Mouse (Mus musculus) neural tube, embryonic 14.5 days (tissue): ENCODE results near the gene Mgat4b. TPM values are rescaled to one million over a fixed set of nuclear protein-coding genes. Genes with fewer than 3 reads are reported as not detected.

Experiments
- ATAC-seq: fragments of 200-750 bp; cut with Nextera tagmentation; 2 replicates; pipeline ENCODE4 v1.8.0; 2017; ENCODE audit warnings: low read depth, mild to moderate bottlenecking, moderate TSS enrichment, moderate library complexity
- H3K27ac ChIP-seq: fragments of 300-500 bp; sonication (generic); 2 replicates; pipeline ENCODE4 v1.5.1; 2014; ENCODE audit warnings: low read depth, mild to moderate bottlenecking, control low read depth, low read length, moderate library complexity, mixed read lengths
- H3K27me3 ChIP-seq: fragments of 300-500 bp; sonication (generic); 2 replicates; pipeline ENCODE4 v1.6.1; 2014; ENCODE audit warnings: low read length; ENCODE audit not compliant: control insufficient read depth, insufficient read depth
- H3K36me3 ChIP-seq: fragments of 300-500 bp; sonication (generic); 2 replicates; pipeline ENCODE4 v1.6.1; 2014; ENCODE audit warnings: low read length, mixed read lengths; ENCODE audit not compliant: control insufficient read depth, insufficient read depth
- H3K4me1 ChIP-seq: fragments of 300-500 bp; sonication (generic); 2 replicates; pipeline ENCODE4 v1.6.1; 2014; ENCODE audit warnings: low read length; ENCODE audit not compliant: control insufficient read depth, insufficient read depth
- H3K4me2 ChIP-seq: fragments of 300-500 bp; sonication (generic); 2 replicates; pipeline ENCODE4 v1.6.1; 2014; ENCODE audit warnings: mild to moderate bottlenecking, low read depth, low read length, control low read depth
- H3K4me3 ChIP-seq: fragments of 300-500 bp; sonication (generic); 2 replicates; pipeline ENCODE4 v1.5.1; 2014; ENCODE audit warnings: low read depth, low read length, control low read depth, mixed read lengths
- H3K9ac ChIP-seq: fragments of 300-500 bp; sonication (generic); replicated peaks from 2 replicates; pipeline ENCODE4 v1.6.1; 2014; ENCODE audit warnings: low read depth, mild to moderate bottlenecking, control low read depth, low read length, mixed read lengths
- H3K9me3 ChIP-seq: fragments of 300-500 bp; sonication (generic); 2 replicates; pipeline ENCODE4 v1.6.1; 2016; ENCODE audit warnings: low read length; ENCODE audit not compliant: control insufficient read depth
- WGBS: fragments of 180-500 bp; shearing (Covaris S2); extraction: QIAGEN DNeasy Blood & Tissue Kit; methylation state at CpG from one replicate; pipeline ENCODE4 v1.1.7; 2014; 5-methylcytosine and 5-hydroxymethylcytosine counted together
- polyA plus RNA-seq: library from polyadenylated mRNA; unstranded; fragments of >200 nt; fragmentation: Nextera tagmentation; extraction: Ambion mirVana; gene quantifications from 2 replicates; pipeline ENCODE4 v1.2.1, GENCODE M21; 2014

The Mgat4b gene
- polyA plus RNA-seq, 1 experiment from 2014 or later: 52.0 TPM

GRCm38 (mm10) chr11:50236937-50237835 is 26.5 kb downstream of the Mgat4b start:
- Histone ChIP-seq H3K36me3 (peaks cover 29% of the 10 kb centered on the region), H3K4me3 (peak overlapping the region; percentile 48), H3K9me3 (no peaks in the 10 kb centered on the region), H3K27ac (no peak overlapping the region), H3K9ac (peak overlapping the region; percentile 48), H3K4me1 (peaks cover 11% of the 10 kb centered on the region; the same call in 1 of the 2 replicates), H3K4me2 (peak overlapping the region; percentile 92), H3K27me3 (peaks cover 12% of the 10 kb centered on the region)
- ATAC-seq: peak; percentile 78
- 2% methylated on average over 62 of the region's 66 CpGs for WGBS

- 43% methylated on average over 10 of the region's 10 CpGs for WGBS
- Histone ChIP-seq H3K4me3 (no peak within 1 kb of the TSS), H3K4me2 (peak within 1 kb of the TSS; percentile 92; the same call in 1 of the 2 replicates), H3K9me3 (no peaks in the 10 kb centered on the region), H3K27ac (no peak within 1 kb of the TSS), H3K9ac (no peak within 1 kb of the TSS), H3K4me1 (peaks cover 11% of the 10 kb centered on the region; the same call in 1 of the 2 replicates), H3K36me3 (peaks cover 18% of the 10 kb centered on the region), H3K27me3 (peaks cover 12% of the 10 kb centered on the region)
- no peak for ATAC-seq
These were observed 27.6 kb downstream of the Mgat4b start, which contains the start of gene Ltc4s for GRCm38 (mm10) chr11:50238324-50238723. Gene Ltc4s (minus strand): TSS chr11:50238616.

- Histone ChIP-seq H3K36me3 (peaks cover 11% of the 10 kb centered on the region), H3K27me3 (peaks cover 12% of the 10 kb centered on the region), H3K27ac (no peak overlapping the region), H3K4me1 (peaks cover 11% of the 10 kb centered on the region; the same call in 1 of the 2 replicates), H3K4me2 (no peak overlapping the region), H3K4me3 (no peak overlapping the region), H3K9ac (no peak overlapping the region), H3K9me3 (no peaks in the 10 kb centered on the region)
- 90% methylated on average over 9 of the region's 9 CpGs for WGBS
- ATAC-seq: no peak
These were observed 28.4 kb downstream of the Mgat4b start for GRCm38 (mm10) chr11:50238821-50239791.

- no peaks in the 10 kb centered on the region for H3K9me3 ChIP-seq
- no peak overlapping the region for H3K9ac ChIP-seq
- ATAC-seq: no peak
- peaks cover 12% of the 10 kb centered on the region for H3K27me3 ChIP-seq
- WGBS: 94% methylated on average over 7 of the region's 7 CpGs
- H3K4me1 ChIP-seq: peaks cover 11% of the 10 kb centered on the region; the same call in 1 of the 2 replicates
- H3K4me3 ChIP-seq: no peak overlapping the region
- H3K36me3 ChIP-seq: no peaks in the 10 kb centered on the region
- no peak overlapping the region for H3K27ac ChIP-seq
- no peak overlapping the region for H3K4me2 ChIP-seq
These were observed 29.7 kb downstream of the Mgat4b start for GRCm38 (mm10) chr11:50240235-50240911.

- ATAC-seq: no peak
- H3K4me1 ChIP-seq: no peaks in the 10 kb centered on the region
These were observed 33.2 kb downstream of the Mgat4b start for GRCm38 (mm10) chr11:50243926-50244325.

GRCm38 (mm10) chr11:50245269-50245668 is 34.6 kb downstream of the Mgat4b start:
- Histone ChIP-seq H3K27ac (no peak overlapping the region), H3K9me3 (no peaks in the 10 kb centered on the region), H3K4me3 (no peak overlapping the region), H3K4me2 (no peak overlapping the region), H3K4me1 (no peaks in the 10 kb centered on the region), H3K27me3 (no peaks in the 10 kb centered on the region), H3K9ac (no peak overlapping the region), H3K36me3 (no peaks in the 10 kb centered on the region)
- 76% methylated on average over 5 of the region's 5 CpGs for WGBS
- ATAC-seq: no peak

More at GRCm38 (mm10) chr11:50243926-50244325, 33.2 kb downstream of the Mgat4b start:
- no peak overlapping the region for H3K9ac ChIP-seq
- no peaks in the 10 kb centered on the region for H3K9me3 ChIP-seq
- H3K4me3 ChIP-seq: no peak overlapping the region
- no peak overlapping the region for H3K27ac ChIP-seq
- no peaks in the 10 kb centered on the region for H3K36me3 ChIP-seq
- H3K27me3 ChIP-seq: 0 out of 2 replicates have a peak, but pooled peaks cover under 1% of the 10 kb centered on the region
- 78% methylated on average over 6 of the region's 6 CpGs for WGBS
- no peak overlapping the region for H3K4me2 ChIP-seq

GRCm38 (mm10) chr11:50248473-50249171 is 37.9 kb downstream of the Mgat4b start:
- Histone ChIP-seq H3K4me1 (no peaks in the 10 kb centered on the region), H3K9me3 (no peaks in the 10 kb centered on the region), H3K4me2 (no peak overlapping the region), H3K27ac (no peak overlapping the region), H3K27me3 (no peaks in the 10 kb centered on the region), H3K4me3 (no peak overlapping the region), H3K9ac (no peak overlapping the region), H3K36me3 (no peaks in the 10 kb centered on the region)
- WGBS: 77% methylated on average over 7 of the region's 7 CpGs
- ATAC-seq: no peak

GRCm38 (mm10) chr11:50252166-50252565 is 41.5 kb downstream of the Mgat4b start:
- no peak overlapping the region for H3K9ac ChIP-seq
- WGBS: 60% methylated on average over 3 of the region's 3 CpGs

More at GRCm38 (mm10) chr11:50252166-50252565, 41.5 kb downstream of the Mgat4b start:
- Histone ChIP-seq H3K27me3 (no peaks in the 10 kb centered on the region), H3K9me3 (no peaks in the 10 kb centered on the region), H3K4me3 (no peak overlapping the region), H3K36me3 (peaks cover 4% of the 10 kb centered on the region; the same call in 1 of the 2 replicates), H3K4me1 (no peaks in the 10 kb centered on the region), H3K4me2 (no peak overlapping the region), H3K27ac (no peak overlapping the region)
- ATAC-seq: no peak
